Mouse (Mus musculus) embryonic facial prominence, embryonic 12.5 days (tissue): ENCODE measurements around the gene Irak1. TPM values are rescaled to one million over a fixed set of nuclear protein-coding genes. Genes with fewer than 3 reads are reported as not detected.
A peak's percentile ranks its signal among the peaks of the same experiment; 100 is the strongest.

Experiments
- ATAC-seq: fragments of 200-750 bp; cut with Nextera tagmentation; 2 replicates; pipeline ENCODE4 v1.8.0; 2017; ENCODE audit not compliant: insufficient number of reproducible peaks, insufficient read depth, low FRiP score, low TSS enrichment
- H3K27ac ChIP-seq: fragments of 300-500 bp; sonication (generic); 2 replicates; pipeline ENCODE4 v1.5.1; 2016; ENCODE audit warnings: mild to moderate bottlenecking
- H3K27me3 ChIP-seq: fragments of 300-500 bp; sonication (generic); 2 replicates; pipeline ENCODE4 v1.6.1; 2016; ENCODE audit warnings: mild to moderate bottlenecking, moderate library complexity
- H3K36me3 ChIP-seq: fragments of 300-500 bp; sonication (generic); 2 replicates; pipeline ENCODE4 v1.6.1; 2016; ENCODE audit warnings: mild to moderate bottlenecking
- H3K4me1 ChIP-seq: fragments of 300-500 bp; sonication (generic); 2 replicates; pipeline ENCODE4 v1.6.1; 2016
- H3K4me2 ChIP-seq: fragments of 300-500 bp; sonication (generic); replicated peaks from 2 replicates; pipeline ENCODE4 v1.6.1; 2016; ENCODE audit warnings: mild to moderate bottlenecking, moderate library complexity
- H3K4me3 ChIP-seq: fragments of 300-500 bp; sonication (generic); 2 replicates; pipeline ENCODE4 v1.5.1; 2016; ENCODE audit warnings: mild to moderate bottlenecking
- H3K9ac ChIP-seq: fragments of 300-500 bp; sonication (generic); 2 replicates; pipeline ENCODE4 v1.6.1; 2016; ENCODE audit warnings: mild to moderate bottlenecking, moderate library complexity
- H3K9me3 ChIP-seq: fragments of 300-500 bp; sonication (generic); 2 replicates; pipeline ENCODE4 v1.6.1; 2016; ENCODE audit warnings: mild to moderate bottlenecking, moderate library complexity
- WGBS: fragments of 180-500 bp; shearing (Covaris S2); methylation state at CpG from one replicate; pipeline ENCODE4 v1.1.7; 2016; 5-methylcytosine and 5-hydroxymethylcytosine counted together
- polyA plus RNA-seq: library from polyadenylated mRNA; unstranded; fragments of >200 nt; fragmentation: Nextera tagmentation; extraction: Ambion mirVana; gene quantifications from 2 replicates; pipeline ENCODE4 v1.2.1, GENCODE M21; 2016

Gene Irak1
- polyA plus RNA-seq, 1 experiment from 2014 or later = 61.1 TPM

- no peaks in the 10 kb centered on the region for H3K9me3 ChIP-seq
- no peak for ATAC-seq
- H3K4me1 ChIP-seq = no peaks in the 10 kb centered on the region
- no peak overlapping the region for H3K9ac ChIP-seq
- H3K4me3 ChIP-seq = no peak overlapping the region
- no peaks in the 10 kb centered on the region for H3K36me3 ChIP-seq
- WGBS = 31% methylated on average over 8 of the region's 8 CpGs
- H3K27ac ChIP-seq = no peak overlapping the region
- no peak overlapping the region for H3K4me2 ChIP-seq
- H3K27me3 ChIP-seq = no peaks in the 10 kb centered on the region
These were observed 24.5 kb downstream of the Irak1 start for GRCm38 (mm10) chrX:73998911-73999869.

GRCm38 (mm10) chrX:73977783-73978182, 45.9 kb downstream of the Irak1 start:
- H3K27ac ChIP-seq = no peak overlapping the region
- H3K36me3 ChIP-seq = no peaks in the 10 kb centered on the region
- H3K27me3 ChIP-seq = no peaks in the 10 kb centered on the region
- H3K4me1 ChIP-seq = no peaks in the 10 kb centered on the region
- ATAC-seq = no peak
- 83% methylated on average over 1 of the region's 1 CpGs for WGBS
- no peaks in the 10 kb centered on the region for H3K9me3 ChIP-seq
- no peak overlapping the region for H3K4me2 ChIP-seq
- H3K9ac ChIP-seq = no peak overlapping the region
- H3K4me3 ChIP-seq = no peak overlapping the region

- Histone ChIP-seq H3K9ac (no peak overlapping the region), H3K9me3 (no peaks in the 10 kb centered on the region), H3K4me2 (no peak overlapping the region), H3K27ac (no peak overlapping the region), H3K4me3 (no peak overlapping the region), H3K36me3 (no peaks in the 10 kb centered on the region), H3K4me1 (no peaks in the 10 kb centered on the region), H3K27me3 (no peaks in the 10 kb centered on the region)
- ATAC-seq = no peak
- 87% methylated on average over 2 of the region's 2 CpGs for WGBS
These were observed 47.4 kb downstream of the Irak1 start for GRCm38 (mm10) chrX:73976283-73976682.

GRCm38 (mm10) chrX:73972774-73973173, 50.9 kb downstream of the Irak1 start:
- WGBS = 75% methylated on average over 4 of the region's 4 CpGs
- Histone ChIP-seq H3K27ac (no peak overlapping the region), H3K4me1 (no peaks in the 10 kb centered on the region), H3K4me2 (no peak overlapping the region), H3K27me3 (no peaks in the 10 kb centered on the region), H3K4me3 (no peak overlapping the region), H3K9ac (no peak overlapping the region), H3K9me3 (no peaks in the 10 kb centered on the region), H3K36me3 (no peaks in the 10 kb centered on the region)
- ATAC-seq = no peak

GRCm38 (mm10) chrX:73970781-73971180, 52.9 kb downstream of the Irak1 start:
- H3K36me3 ChIP-seq = no peaks in the 10 kb centered on the region
- no peaks in the 10 kb centered on the region for H3K9me3 ChIP-seq
- no peak overlapping the region for H3K9ac ChIP-seq
- H3K27ac ChIP-seq = no peak overlapping the region
- ATAC-seq = no peak
- no peaks in the 10 kb centered on the region for H3K4me1 ChIP-seq
- H3K4me2 ChIP-seq = no peak overlapping the region
- H3K27me3 ChIP-seq = peaks cover 3% of the 10 kb centered on the region; the same call in 1 of the 2 replicates
- H3K4me3 ChIP-seq = no peak overlapping the region

GRCm38 (mm10) chrX:73969729-73970128, 54.0 kb downstream of the Irak1 start:
- Histone ChIP-seq H3K27ac (no peak overlapping the region), H3K4me1 (no peaks in the 10 kb centered on the region), H3K27me3 (peaks cover 5% of the 10 kb centered on the region; the same call in 1 of the 2 replicates), H3K4me2 (no peak overlapping the region), H3K9ac (no peak overlapping the region), H3K4me3 (no peak overlapping the region), H3K36me3 (no peaks in the 10 kb centered on the region), H3K9me3 (no peaks in the 10 kb centered on the region)
- no peak for ATAC-seq
- 97% methylated on average over 2 of the region's 2 CpGs for WGBS

- no peaks in the 10 kb centered on the region for H3K9me3 ChIP-seq
- H3K36me3 ChIP-seq = no peaks in the 10 kb centered on the region
- no peak overlapping the region for H3K9ac ChIP-seq
- no peak for ATAC-seq
- H3K4me3 ChIP-seq = no peak overlapping the region
- H3K27me3 ChIP-seq = peaks cover 5% of the 10 kb centered on the region; the same call in 1 of the 2 replicates
- H3K4me1 ChIP-seq = peaks cover 5% of the 10 kb centered on the region; the same call in 1 of the 2 replicates
- WGBS = 79% methylated on average over 1 of the region's 1 CpGs
- H3K4me2 ChIP-seq = no peak overlapping the region
- H3K27ac ChIP-seq = no peak overlapping the region
These were observed 54.6 kb downstream of the Irak1 start for GRCm38 (mm10) chrX:73969167-73969566.

GRCm38 (mm10) chrX:73967177-73968075, 56.3 kb downstream of the Irak1 start:
- peak; percentile 85 for ATAC-seq
- peaks cover 5% of the 10 kb centered on the region; the same call in 1 of the 2 replicates for H3K27me3 ChIP-seq
- H3K4me3 ChIP-seq = peak overlapping the region; percentile 67
- WGBS = 15% methylated on average over 60 of the region's 60 CpGs
- H3K4me2 ChIP-seq = peak overlapping the region; percentile 41
- no peaks in the 10 kb centered on the region for H3K9me3 ChIP-seq
- H3K27ac ChIP-seq = peak overlapping the region; percentile 98
- peaks cover 18% of the 10 kb centered on the region; the same call in 1 of the 2 replicates for H3K4me1 ChIP-seq
- H3K9ac ChIP-seq = peak overlapping the region; percentile 70
- H3K36me3 ChIP-seq = no peaks in the 10 kb centered on the region

- peak within 1 kb of the TSS; percentile 70 for H3K9ac ChIP-seq
- peak; percentile 83 for ATAC-seq
- H3K27me3 ChIP-seq = peaks cover 5% of the 10 kb centered on the region; the same call in 1 of the 2 replicates
- peak within 1 kb of the TSS; percentile 70 for H3K4me2 ChIP-seq
- peak within 1 kb of the TSS; percentile 67 for H3K4me3 ChIP-seq
- H3K36me3 ChIP-seq = no peaks in the 10 kb centered on the region
- H3K9me3 ChIP-seq = no peaks in the 10 kb centered on the region
- 24% methylated on average over 54 of the region's 58 CpGs for WGBS
- H3K27ac ChIP-seq = peak within 1 kb of the TSS; percentile 98
- peaks cover 18% of the 10 kb centered on the region; the same call in 1 of the 2 replicates for H3K4me1 ChIP-seq
These were observed 57.2 kb downstream of the Irak1 start, which contains the start of gene Hcfc1 for GRCm38 (mm10) chrX:73966248-73967176. Gene Hcfc1, minus strand, starts transcription at chrX:73966357.

GRCm38 (mm10) chrX:73965307-73965706, 58.4 kb downstream of the Irak1 start:
- peak overlapping the region; percentile 67 for H3K4me3 ChIP-seq
- no peak for ATAC-seq
- H3K4me2 ChIP-seq = peak overlapping the region; percentile 70
- peaks cover 18% of the 10 kb centered on the region; the same call in 1 of the 2 replicates for H3K4me1 ChIP-seq
- H3K27me3 ChIP-seq = peaks cover 5% of the 10 kb centered on the region; the same call in 1 of the 2 replicates
- H3K27ac ChIP-seq = 0 out of 2 replicates have a peak overlapping the region, but pooled peaks have one; percentile 98
- H3K9me3 ChIP-seq = no peaks in the 10 kb centered on the region
- WGBS = 23% methylated on average over 20 of the region's 20 CpGs
- no peaks in the 10 kb centered on the region for H3K36me3 ChIP-seq
- peak overlapping the region; percentile 70 for H3K9ac ChIP-seq
